Mouse (Mus musculus) heart, postnatal 10 days (tissue): ENCODE data around the gene Mcl1. TPM values are rescaled to one million over a fixed set of nuclear protein-coding genes. Genes with fewer than 3 reads are reported as not detected.
"Not testable (repeated sequence)": the region's sequence is repeated elsewhere in the genome, so short reads cannot be mapped to it uniquely, and the experiment has no call there.

ENCODE experiments used
- DNase-seq, 2 experiments: peaks; one replicate each; pipeline ENCODE4 v3.0.0; 2021
- intact Hi-C: fragments of 180-260 bp; cut with DNase I; formaldehyde crosslinking; loops from one replicate; pipeline ENCODE4 v1.15.1; 2025
- total RNA-seq, 2 experiments: library from RNA; stranded (reverse); gene quantifications; 2 replicates each; pipeline ENCODE4 v1.2.3; 2021

The Mcl1 gene
- total RNA-seq, 2 experiments from 2014 or later, result 147 to 161 TPM

GRCm38 (mm10) chr3:95664940-95665352, 6.4 kb downstream of the Mcl1 start:
- peak; percentile 22 to 31 for DNase-seq

GRCm38 (mm10) chr3:95666124-95666844, 7.7 kb downstream of the Mcl1 start:
- DNase-seq, result peak; percentile 88 to 89
- intact Hi-C loops, result no loop called here

More at GRCm38 (mm10) chr3:95664940-95665352, 6.4 kb downstream of the Mcl1 start:
- intact Hi-C loops, result no loop called here

DNA sequence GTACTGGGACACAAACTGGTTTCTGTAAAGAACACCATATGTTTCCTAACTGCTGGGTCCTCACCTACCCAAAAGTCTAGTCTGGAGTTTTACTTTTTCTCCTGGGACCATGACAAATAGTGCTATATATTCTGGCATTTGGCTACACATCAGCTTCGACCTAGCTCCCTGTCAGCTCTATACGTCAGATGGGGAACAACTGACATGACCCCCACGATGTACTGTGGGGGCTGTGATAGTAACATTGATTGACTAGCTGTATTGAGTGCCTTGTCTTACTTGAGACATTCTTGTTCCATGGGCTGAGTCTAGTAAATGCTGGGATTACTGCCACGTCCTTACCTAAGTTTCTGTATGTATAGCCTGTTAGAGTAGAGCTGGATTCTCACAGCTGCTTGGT, 8.9 kb downstream of the Mcl1 start:
- intact Hi-C loops, result no loop called here
- no peak for DNase-seq

- intact Hi-C loops, result no loop called here
- DNase-seq, result peak; percentile 83 to 87
Observed at GRCm38 (mm10) chr3:95668026-95668425, 9.4 kb downstream of the Mcl1 start.

DNA sequence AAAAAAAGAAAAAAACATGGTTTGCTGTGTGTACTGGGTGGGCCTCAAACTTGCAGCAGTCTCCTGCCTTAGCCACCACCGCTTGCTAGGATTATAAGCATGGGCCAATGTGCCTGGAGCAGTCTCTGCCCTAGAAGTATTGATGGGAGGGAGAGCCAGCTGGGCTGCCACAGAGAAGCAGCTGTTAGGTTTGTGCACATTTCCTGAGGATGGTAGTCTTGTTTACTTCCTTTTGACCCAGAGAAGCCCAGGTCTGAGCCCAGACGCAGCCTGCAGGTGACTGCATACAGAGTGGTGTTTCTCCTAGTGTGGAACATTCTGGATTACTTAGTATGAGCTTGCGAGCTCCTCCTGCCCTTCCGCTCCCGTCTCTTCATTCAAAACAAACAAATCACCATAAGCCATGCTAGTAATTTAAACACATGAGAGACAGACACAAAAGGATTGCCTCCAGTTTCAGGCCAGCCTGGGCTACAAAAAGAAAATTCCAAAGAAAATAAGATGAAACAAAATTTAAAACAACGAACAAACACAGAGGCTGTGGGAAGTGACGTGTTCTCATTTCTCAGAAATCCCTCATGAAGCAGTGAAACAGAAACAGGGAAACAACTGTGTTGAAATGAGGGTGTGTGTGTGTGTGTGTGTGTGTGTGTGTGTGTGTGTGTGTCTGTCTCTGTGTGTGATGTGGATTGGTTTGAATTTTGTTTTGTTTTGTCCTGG, 10.2 kb downstream of the Mcl1 start:
- no peak for DNase-seq
- intact Hi-C loops, result no loop called here

- intact Hi-C loops, result no loop called here
- no peak for DNase-seq
Observed at GRCm38 (mm10) chr3:95669309-95669665, 10.7 kb downstream of the Mcl1 start.

- DNase-seq, intact Hi-C loops: not testable (repeated sequence)
Observed at GRCm38 (mm10) chr3:95670419-95670818, 11.8 kb downstream of the Mcl1 start.

- DNase-seq, result no peak
- intact Hi-C loops, result no loop called here
Observed at GRCm38 (mm10) chr3:95671201-95671600, 12.6 kb downstream of the Mcl1 start.

- intact Hi-C loops, result no loop called here
- no peak for DNase-seq
Observed at GRCm38 (mm10) chr3:95672461-95672860, 13.9 kb downstream of the Mcl1 start.

- intact Hi-C loops, result no loop called here
- DNase-seq, result peak; percentile 77 to 82
Observed at GRCm38 (mm10) chr3:95672861-95673706, 14.5 kb downstream of the Mcl1 start.

DNA sequence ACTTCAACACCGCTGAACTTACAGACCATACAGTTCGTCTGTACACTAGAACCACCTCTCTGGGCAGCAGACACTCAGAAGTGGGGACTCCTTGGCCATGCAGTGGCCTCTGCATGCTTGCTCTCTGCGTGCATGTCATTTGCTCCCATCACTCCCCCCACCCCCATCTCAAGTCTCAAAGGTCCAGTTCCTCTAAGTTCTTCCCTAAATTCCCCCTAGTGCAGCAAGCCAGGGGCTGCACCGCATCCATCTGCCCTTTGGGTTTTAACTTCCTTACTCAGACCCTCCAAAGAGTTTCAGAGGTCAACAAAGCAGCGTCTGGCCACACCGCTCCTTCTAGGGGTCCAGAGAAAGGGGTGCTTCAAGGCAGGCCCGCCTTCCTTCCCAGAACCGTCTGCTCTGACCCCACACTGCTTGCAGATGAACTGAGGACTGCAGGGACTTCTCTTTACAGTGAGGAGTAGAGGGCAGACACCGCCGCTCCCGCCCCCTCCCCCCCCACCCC, 15.2 kb downstream of the Mcl1 start:
- intact Hi-C loops, result no loop called here
- peak; percentile 54 to 65 for DNase-seq

GRCm38 (mm10) chr3:95674236-95674635, 15.6 kb downstream of the Mcl1 start:
- intact Hi-C loops, result no loop called here
- DNase-seq, result peak; percentile 90 to 92

- intact Hi-C loops, result loop anchor here (1.0 to 5.0 kb wide), 2 partner anchors 16 to 97 kb away; no protein-coding TSS in a partner anchor
Observed at GRCm38 (mm10) chr3:95674812-95675211, 16.2 kb downstream of the Mcl1 start.

DNA sequence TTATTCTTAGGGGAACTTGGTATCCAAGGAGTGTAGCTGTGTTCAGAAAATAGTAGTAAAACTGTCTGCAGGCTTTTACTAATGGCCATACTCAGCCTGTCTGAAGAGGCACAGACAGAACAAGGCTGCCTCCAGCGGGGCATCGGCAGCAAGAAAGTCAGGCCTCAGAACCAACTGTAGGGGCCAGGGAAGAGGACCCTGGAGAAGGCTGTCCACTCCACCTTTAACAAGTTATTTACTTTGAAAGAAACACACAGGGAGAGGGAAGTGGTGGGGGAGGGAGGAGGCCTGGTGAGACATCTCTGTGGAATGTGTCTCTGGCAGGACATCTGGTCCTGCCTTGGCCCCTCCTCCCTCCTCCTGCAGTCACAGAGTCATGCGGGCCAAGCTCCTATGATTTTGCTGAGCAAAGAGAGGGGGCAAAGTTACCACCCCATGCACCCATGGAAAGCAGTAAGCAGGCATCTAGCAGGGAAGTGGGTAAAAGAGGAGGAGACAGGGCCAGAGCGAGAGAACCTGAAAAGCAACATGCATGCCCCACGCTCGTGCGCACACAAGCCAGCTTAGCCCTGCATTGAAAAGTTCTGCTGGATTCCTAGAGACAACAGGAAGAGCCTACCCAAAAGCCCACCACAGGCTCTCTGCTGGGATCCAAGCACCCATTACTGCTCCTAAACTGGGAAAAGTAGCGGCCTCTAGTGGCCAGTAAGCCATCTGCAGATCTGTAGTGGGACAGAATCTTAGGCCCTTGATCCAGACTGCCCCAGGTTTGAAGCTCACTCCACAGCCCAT, 16.9 kb downstream of the Mcl1 start:
- DNase-seq, result peak; percentile 90 to 91
- intact Hi-C loops, result loop anchor here (1.0 to 5.0 kb wide), 3 partner anchors 16 to 97 kb away; no protein-coding TSS in a partner anchor

More at GRCm38 (mm10) chr3:95674812-95675211, 16.2 kb downstream of the Mcl1 start:
- DNase-seq, result peak; percentile 69 to 71

DNA sequence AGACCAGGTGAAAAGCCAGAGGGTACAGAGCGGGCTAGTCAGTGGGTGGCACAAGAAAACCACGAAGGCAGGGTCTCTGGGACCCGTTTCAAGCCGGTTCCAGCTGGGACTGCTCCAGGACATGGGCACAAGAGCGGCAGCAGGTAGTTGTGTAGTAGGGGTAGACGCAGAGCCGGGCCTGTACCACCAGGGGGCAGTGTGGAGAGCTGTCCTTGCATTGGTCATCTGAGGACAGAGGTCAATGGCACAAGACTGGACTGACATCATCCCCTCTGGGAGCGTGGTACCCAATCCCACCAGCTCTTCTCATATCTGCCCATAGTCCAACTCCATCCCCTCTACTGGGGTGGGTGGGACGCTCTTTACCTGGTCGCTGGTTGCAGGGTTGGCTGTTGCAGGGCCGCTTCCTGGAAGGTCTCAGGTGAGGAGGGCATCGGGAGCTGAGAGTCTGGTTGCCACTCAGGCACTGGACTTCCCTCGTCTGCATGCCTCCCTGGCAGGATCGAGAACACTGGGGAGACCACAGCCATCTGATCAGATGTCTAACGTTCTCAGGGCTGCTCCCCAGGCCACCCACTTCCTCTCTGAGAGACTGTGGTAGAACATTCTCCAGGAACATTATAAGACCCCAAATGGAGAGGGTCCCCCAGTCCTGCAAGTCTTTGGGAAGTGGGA, 18.3 kb downstream of the Mcl1 start:
- peak; percentile 90 to 94 for DNase-seq
- intact Hi-C loops, result loop anchor here (1.0 to 5.0 kb wide), 2 partner anchors 44 to 95 kb away; no protein-coding TSS in a partner anchor

DNA sequence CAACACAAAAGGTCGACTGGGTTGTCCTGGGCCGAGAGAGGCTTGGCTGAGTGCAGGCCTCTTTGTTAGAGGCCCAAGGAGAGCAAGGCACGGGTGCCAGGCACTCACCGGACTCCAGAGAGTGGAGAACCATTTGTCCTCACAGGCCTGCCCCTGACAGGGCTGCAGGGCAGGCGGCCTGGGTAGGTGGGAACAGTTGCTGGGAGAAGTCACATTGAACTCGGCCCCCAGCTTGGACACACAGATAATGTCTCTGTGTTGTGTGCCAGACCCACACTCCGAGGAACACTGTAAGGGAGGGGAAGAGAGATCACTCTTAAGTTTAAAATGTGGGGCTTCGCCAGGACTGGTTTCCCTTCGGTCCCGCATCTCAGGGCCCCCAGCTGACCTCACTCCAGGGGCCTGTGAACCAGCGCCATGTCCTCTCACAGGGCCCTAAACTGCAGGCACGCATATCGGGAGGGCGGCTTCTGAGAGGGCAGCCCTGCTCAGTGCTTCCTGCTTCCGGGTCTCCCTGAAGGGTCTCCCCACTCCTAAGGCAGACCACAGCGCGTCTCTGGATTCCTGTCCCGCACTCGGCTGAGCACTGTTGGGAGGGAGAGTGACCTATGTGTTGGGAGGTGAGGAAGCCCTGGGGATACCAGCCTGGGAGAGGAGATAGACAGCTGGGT, 19.0 kb downstream of the Mcl1 start:
- intact Hi-C loops, result loop anchor here (5.0 kb wide), 1 partner anchor 95 kb away; no protein-coding TSS in a partner anchor
- DNase-seq, result no peak

DNA sequence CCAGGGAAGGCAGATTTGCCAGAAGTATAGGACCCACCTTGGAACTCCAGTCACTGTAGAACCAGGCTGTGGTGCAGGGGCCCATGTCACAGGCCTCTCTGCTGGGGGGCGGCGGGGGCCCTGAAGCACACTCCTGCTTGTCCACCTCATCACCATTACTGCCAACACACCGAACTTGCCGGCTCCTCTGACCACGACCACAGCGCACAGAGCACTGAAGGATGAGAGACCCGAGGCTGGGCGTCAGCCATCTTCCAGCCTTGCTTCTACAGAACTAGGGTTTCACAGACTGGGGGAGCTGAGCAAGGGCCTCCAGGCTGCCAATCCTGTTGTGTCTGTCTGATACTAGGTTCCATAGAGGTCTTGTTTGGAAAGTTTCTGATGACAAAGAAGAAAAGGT, 21.0 kb downstream of the Mcl1 start:
- intact Hi-C loops, result loop anchor here (5.0 kb wide), 1 partner anchor 93 kb away; no protein-coding TSS in a partner anchor
- DNase-seq, result no peak

- intact Hi-C loops, result no loop called here
- no peak for DNase-seq
Observed at GRCm38 (mm10) chr3:95680673-95681072, 22.1 kb downstream of the Mcl1 start.

DNA sequence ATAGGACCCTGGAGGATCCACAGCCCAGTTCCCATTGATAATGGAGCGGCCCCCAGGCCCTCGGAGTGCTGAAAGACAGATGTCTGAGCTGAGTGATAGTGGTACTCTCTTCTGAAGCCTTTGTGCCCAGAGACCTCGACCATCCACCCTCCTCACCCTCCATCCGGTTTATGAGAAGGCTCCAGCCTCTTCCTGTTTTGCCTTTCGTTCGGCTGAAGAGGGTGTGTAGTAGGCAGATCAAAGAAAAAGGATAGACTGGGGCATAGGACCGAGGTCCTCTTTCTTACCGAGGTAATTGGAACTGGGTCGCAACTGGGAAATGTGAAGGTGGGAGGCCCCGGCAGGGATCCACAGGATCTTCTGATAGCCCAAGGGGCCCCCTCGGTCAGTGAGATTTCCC, 22.8 kb downstream of the Mcl1 start:
- DNase-seq, result no peak
- intact Hi-C loops, result no loop called here
